Mouse (Mus musculus): ENCODE data around the gene Gyg. TPM values are rescaled to one million over a fixed set of nuclear protein-coding genes. Genes with fewer than 3 reads are reported as not detected.

The Gyg gene
- polyA plus RNA-seq, 1 experiment from 2014 or later, result 360 TPM

GRCm38 (mm10) chr3:20119686-20120244 lies 35.4 kb downstream of the Gyg start:
- Histone ChIP-seq H3K27me3 (ENCODE audit: insufficient read depth, low read length) (no peaks in the 10 kb centered on the region), H3K27ac (ENCODE audit: low read depth) (no peak overlapping the region), H3K4me1 (ENCODE audit: insufficient read depth) (no peaks in the 10 kb centered on the region), H3K4me3 (ENCODE audit: low read depth, low read length) (no peak overlapping the region), H3K36me3 (ENCODE audit: insufficient read depth) (peaks cover 43% of the 10 kb centered on the region), H3K9ac (no peak overlapping the region), H3K4me2 (no peak overlapping the region), H3K9me3 (ENCODE audit: low read depth, low read length) (no peaks in the 10 kb centered on the region)
- peak; percentile 49; the same call in 1 of the 2 replicates for ATAC-seq (ENCODE audit: insufficient read depth)
- 68% methylated on average over 4 of the region's 4 CpGs for WGBS
- no peak for DNase-seq
- TF ChIP-seq CTCF (IDR thresholded peaks at IDR 0.05; ENCODE audit: low read depth), result no peak

DNA sequence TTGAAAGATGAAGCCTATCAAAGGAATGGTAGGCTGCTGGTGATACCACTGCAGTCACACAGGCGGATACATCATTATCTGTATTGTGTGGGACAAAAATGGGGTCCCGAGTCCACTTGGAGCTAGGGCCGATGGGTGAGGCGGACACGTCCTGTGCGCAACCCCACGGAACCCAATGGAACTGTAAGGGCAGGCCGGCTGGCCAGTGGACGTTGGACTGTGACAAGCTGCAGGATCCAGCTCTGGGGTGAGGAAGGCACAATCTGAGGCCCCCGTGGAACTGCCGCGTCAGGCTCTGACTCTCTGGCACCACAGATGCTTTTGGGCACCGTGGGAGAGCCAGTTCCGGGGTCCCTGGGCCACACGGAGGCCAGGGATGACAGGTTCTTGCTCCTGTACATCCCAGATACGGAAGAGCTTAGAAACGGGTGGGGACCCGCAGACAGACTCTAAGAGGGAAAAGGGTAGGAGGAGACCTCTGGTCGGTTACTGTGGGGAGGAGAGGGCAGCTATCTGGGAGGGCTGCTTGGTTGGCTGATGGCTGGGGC lies 36.0 kb downstream of the Gyg start:
- 87% methylated on average over 19 of the region's 19 CpGs for WGBS
- no peak overlapping the region for H3K4me2 ChIP-seq
- H3K9ac ChIP-seq, result no peak overlapping the region
- no peak overlapping the region for H3K4me3 ChIP-seq (ENCODE audit: low read depth, low read length)
- no peaks in the 10 kb centered on the region for H3K9me3 ChIP-seq (ENCODE audit: low read depth, low read length)
- H3K4me1 ChIP-seq (ENCODE audit: insufficient read depth), result no peaks in the 10 kb centered on the region
- TF ChIP-seq CTCF (IDR thresholded peaks at IDR 0.05; ENCODE audit: low read depth), result no peak
- no peak overlapping the region for H3K27ac ChIP-seq (ENCODE audit: low read depth)
- DNase-seq, result no peak
- H3K36me3 ChIP-seq (ENCODE audit: insufficient read depth), result peaks cover 43% of the 10 kb centered on the region
- ATAC-seq (ENCODE audit: insufficient read depth), result no peak
- no peaks in the 10 kb centered on the region for H3K27me3 ChIP-seq (ENCODE audit: insufficient read depth, low read length)

DNA sequence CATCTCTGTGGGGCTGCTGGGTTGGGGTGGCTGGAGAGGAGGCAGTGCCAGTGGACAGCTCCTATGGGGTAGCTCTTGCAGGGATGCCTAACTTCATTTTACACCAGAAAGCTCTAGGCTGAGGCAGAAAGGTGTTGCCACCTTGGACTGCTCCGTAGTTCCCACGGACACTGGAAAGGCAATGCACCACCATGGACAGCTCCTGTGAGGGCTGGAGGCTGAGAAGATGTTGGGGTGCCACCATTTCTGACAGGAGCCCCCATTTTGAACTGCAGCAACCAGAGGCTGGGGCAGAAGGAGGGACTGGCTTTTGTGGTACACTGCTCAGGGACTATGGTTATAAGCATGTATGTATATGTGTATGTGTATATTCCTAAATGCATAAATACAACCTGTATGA lies 43.2 kb downstream of the Gyg start:
- Histone ChIP-seq H3K27me3 (ENCODE audit: insufficient read depth, low read length) (no peaks in the 10 kb centered on the region), H3K4me3 (ENCODE audit: low read depth, low read length) (no peak overlapping the region), H3K4me2 (no peak overlapping the region), H3K36me3 (ENCODE audit: insufficient read depth) (peaks cover 21% of the 10 kb centered on the region), H3K4me1 (ENCODE audit: insufficient read depth) (no peaks in the 10 kb centered on the region), H3K27ac (ENCODE audit: low read depth) (no peak overlapping the region), H3K9me3 (ENCODE audit: low read depth, low read length) (no peaks in the 10 kb centered on the region), H3K9ac (no peak overlapping the region)
- ATAC-seq (ENCODE audit: insufficient read depth), result no peak
- WGBS, result 88% methylated on average over 2 of the region's 2 CpGs
- TF ChIP-seq CTCF (IDR thresholded peaks at IDR 0.05; ENCODE audit: low read depth), result no peak
- DNase-seq, result no peak

- ATAC-seq (ENCODE audit: insufficient read depth) (no peak), DNase-seq (no peak)
- 75% methylated on average over 5 of the region's 5 CpGs for WGBS
- Histone ChIP-seq H3K27ac (ENCODE audit: low read depth) (no peak overlapping the region), H3K9me3 (ENCODE audit: low read depth, low read length) (no peaks in the 10 kb centered on the region), H3K9ac (no peak overlapping the region), H3K4me3 (ENCODE audit: low read depth, low read length) (no peak overlapping the region), H3K27me3 (ENCODE audit: insufficient read depth, low read length) (no peaks in the 10 kb centered on the region), H3K36me3 (ENCODE audit: insufficient read depth) (peaks cover 19% of the 10 kb centered on the region), H3K4me2 (no peak overlapping the region), H3K4me1 (ENCODE audit: insufficient read depth) (no peaks in the 10 kb centered on the region)
- TF ChIP-seq CTCF (IDR thresholded peaks at IDR 0.05; ENCODE audit: low read depth), result no peak
Observed at GRCm38 (mm10) chr3:20108881-20109280, 46.2 kb downstream of the Gyg start.

GRCm38 (mm10) chr3:20104776-20105175 lies 50.3 kb downstream of the Gyg start:
- no peak for ATAC-seq (ENCODE audit: insufficient read depth)
- H3K9me3 ChIP-seq (ENCODE audit: low read depth, low read length), result no peaks in the 10 kb centered on the region
- no peak overlapping the region for H3K4me2 ChIP-seq
- no peak overlapping the region for H3K27ac ChIP-seq (ENCODE audit: low read depth)
- H3K36me3 ChIP-seq (ENCODE audit: insufficient read depth), result peaks cover 10% of the 10 kb centered on the region
- H3K9ac ChIP-seq, result no peak overlapping the region
- no peaks in the 10 kb centered on the region for H3K4me1 ChIP-seq (ENCODE audit: insufficient read depth)
- DNase-seq, result no peak
- H3K27me3 ChIP-seq (ENCODE audit: insufficient read depth, low read length), result no peaks in the 10 kb centered on the region
- H3K4me3 ChIP-seq (ENCODE audit: low read depth, low read length), result no peak overlapping the region
- TF ChIP-seq CTCF (IDR thresholded peaks at IDR 0.05; ENCODE audit: low read depth), result no peak
- WGBS, result 95% methylated on average over 2 of the region's 2 CpGs

DNA sequence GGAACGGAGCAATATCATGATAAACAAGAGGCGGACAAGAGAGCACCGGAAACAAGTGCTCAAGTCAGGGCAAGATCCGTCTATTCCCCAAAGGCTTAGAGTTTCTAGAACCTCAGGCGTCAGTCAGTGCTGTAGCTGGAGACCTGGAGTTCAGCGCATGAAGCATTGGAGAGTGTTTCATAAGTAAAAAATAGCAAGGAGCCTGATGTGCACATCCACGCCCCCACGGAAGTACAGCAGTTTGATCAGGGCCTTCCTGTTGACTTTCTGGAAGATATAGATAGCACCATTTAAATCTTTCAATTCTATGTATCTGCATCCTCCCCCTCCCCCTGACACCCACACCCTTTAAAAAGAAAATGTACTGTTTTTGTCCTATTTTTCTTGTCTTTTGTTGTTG lies 50.8 kb downstream of the Gyg start:
- no peak overlapping the region for H3K27ac ChIP-seq (ENCODE audit: low read depth)
- DNase-seq, result no peak
- peaks cover 5% of the 10 kb centered on the region for H3K36me3 ChIP-seq (ENCODE audit: insufficient read depth)
- no peaks in the 10 kb centered on the region for H3K9me3 ChIP-seq (ENCODE audit: low read depth, low read length)
- no peak for TF ChIP-seq CTCF (IDR thresholded peaks at IDR 0.05; ENCODE audit: low read depth)
- no peaks in the 10 kb centered on the region for H3K27me3 ChIP-seq (ENCODE audit: insufficient read depth, low read length)
- no peaks in the 10 kb centered on the region for H3K4me1 ChIP-seq (ENCODE audit: insufficient read depth)
- H3K4me3 ChIP-seq (ENCODE audit: low read depth, low read length), result no peak overlapping the region
- WGBS, result 74% methylated on average over 8 of the region's 8 CpGs
- no peak overlapping the region for H3K4me2 ChIP-seq
- no peak for ATAC-seq (ENCODE audit: insufficient read depth)
- H3K9ac ChIP-seq, result no peak overlapping the region

- 57% methylated on average over 3 of the region's 3 CpGs for WGBS
- H3K27me3 ChIP-seq (ENCODE audit: insufficient read depth, low read length), result no peaks in the 10 kb centered on the region
- no peak overlapping the region for H3K4me2 ChIP-seq
- H3K4me3 ChIP-seq (ENCODE audit: low read depth, low read length), result no peak overlapping the region
- ATAC-seq (ENCODE audit: insufficient read depth), result no peak
- no peak overlapping the region for H3K9ac ChIP-seq
- peaks cover 3% of the 10 kb centered on the region; the same call in 1 of the 2 replicates for H3K36me3 ChIP-seq (ENCODE audit: insufficient read depth)
- peak; percentile 34 for DNase-seq
- H3K4me1 ChIP-seq (ENCODE audit: insufficient read depth), result no peaks in the 10 kb centered on the region
- H3K27ac ChIP-seq (ENCODE audit: low read depth), result no peak overlapping the region
- H3K9me3 ChIP-seq (ENCODE audit: low read depth, low read length), result no peaks in the 10 kb centered on the region
- no peak for TF ChIP-seq CTCF (IDR thresholded peaks at IDR 0.05; ENCODE audit: low read depth)
Observed at GRCm38 (mm10) chr3:20103830-20104229, 51.3 kb downstream of the Gyg start.
